Mouse (Mus musculus) G1E-ER4 (cell line): ENCODE data around the gene BC025446. TPM values are rescaled to one million over a fixed set of nuclear protein-coding genes. Genes with fewer than 3 reads are reported as not detected.

Source experiments
- GATA1 ChIP-seq: IDR thresholded peaks from one replicate; pipeline ENCODE4 v1.8.0; 2012; ENCODE audit warnings: low read length, inconsistent platforms
- polyA plus RNA-seq: library from polyadenylated mRNA; stranded (reverse); fragments of >175 nt; gene quantifications from 2 replicates; pipeline ENCODE4 v1.2.3, GENCODE M21; 2012

Gene BC025446
- polyA plus RNA-seq, 1 experiment: not detected

DNA sequence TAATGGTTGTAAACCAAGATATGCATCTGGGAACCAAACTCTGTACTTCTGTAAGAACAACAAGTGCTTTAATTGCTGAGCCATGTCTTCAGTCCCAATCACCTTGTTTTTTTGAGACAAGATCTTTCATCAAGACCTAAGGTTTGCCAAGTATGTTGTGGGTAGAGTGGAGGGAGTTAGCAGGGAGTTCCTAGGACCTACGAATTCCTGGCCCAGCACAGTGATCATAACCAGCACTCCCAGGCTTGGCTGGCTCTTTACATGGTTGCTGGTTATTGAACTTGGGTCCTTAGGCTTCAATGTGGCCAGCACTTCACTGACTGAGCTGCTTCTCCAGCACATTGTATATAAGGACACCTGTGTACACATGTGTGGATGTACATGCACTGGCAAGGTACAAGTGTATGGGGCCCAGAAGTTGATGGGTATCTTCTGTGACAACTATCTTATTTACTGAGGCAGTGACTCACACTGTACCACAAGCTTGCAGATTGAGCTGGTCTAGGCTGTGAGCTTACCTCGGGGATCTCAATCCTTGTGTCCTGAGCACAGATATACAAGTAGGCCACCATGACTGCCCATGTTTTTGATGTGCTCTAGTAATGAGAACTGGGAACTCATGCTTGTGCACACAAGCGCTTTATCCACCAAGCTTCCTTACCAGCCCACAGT is 54.7 kb downstream of the BC025446 start:
- TF ChIP-seq GATA1: no peak

DNA sequence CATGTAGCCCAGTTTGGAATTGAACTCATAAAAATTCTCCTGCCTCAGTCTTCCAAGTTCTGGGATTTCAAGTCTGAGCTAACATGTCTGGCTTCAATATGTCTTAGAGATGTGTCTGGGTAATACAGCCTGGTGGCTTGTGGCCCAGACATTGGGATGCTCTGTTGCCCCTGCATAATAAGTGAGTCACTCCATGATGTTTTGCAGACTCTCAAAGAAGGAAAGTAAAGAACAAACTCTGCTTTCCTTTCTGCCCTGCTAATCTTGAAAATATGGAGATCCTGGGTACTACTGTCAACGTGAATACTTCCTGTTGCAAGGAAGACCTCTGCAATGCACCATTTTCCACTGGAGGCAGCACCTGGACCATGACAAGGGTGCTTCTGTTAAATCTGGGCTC is 55.2 kb downstream of the BC025446 start:
- no peak for TF ChIP-seq GATA1

DNA sequence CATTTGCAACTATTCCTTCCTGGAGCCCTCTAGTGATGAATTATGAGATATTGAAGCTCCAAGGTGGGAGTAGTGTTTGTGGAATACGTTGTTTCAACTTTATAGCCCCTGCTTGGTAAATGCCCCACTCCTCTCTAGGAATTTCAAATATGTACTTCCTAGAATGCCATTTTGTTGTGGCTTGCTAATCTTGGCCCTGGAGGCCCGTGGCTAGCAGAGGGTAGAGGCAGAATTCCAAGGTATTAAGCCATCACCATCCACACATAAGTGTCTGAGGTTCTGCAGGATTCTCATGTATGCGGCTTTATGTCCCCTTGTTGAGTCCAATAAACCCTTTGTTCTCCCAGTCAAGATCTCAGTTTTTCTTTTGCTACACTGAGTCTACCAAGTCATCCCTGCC is 55.7 kb downstream of the BC025446 start:
- TF ChIP-seq GATA1: no peak

Other genes starting within 250 kb of the BC025446 start
- not detected in 2 replicates for gene Ly6i, start 232.9 kb upstream of the BC025446 start, polyA plus RNA-seq
- not detected in 2 replicates for gene Ly6a, start 218.3 kb upstream of the BC025446 start, polyA plus RNA-seq
- not detected in 2 replicates for gene Ly6c1, start 167.5 kb upstream of the BC025446 start, polyA plus RNA-seq
- not detected in 2 replicates for gene Ly6c2, start 104.4 kb upstream of the BC025446 start, polyA plus RNA-seq
- gene Ly6g, start 61.1 kb upstream of the BC025446 start, polyA plus RNA-seq: not detected in 2 replicates
- not detected in 2 replicates for gene Ly6f, start 52.0 kb downstream of the BC025446 start, polyA plus RNA-seq